Mouse (Mus musculus) embryonic stem cell, embryonic (primary cell): Measurements from ENCODE around the gene Brk1.

Experiments used
- CTCF ChIA-PET, 4 experiments: fragments of 300-600 bp in 2 of 4; fragments of 350-600 bp in 2 of 4; sonication (Branson Sonifier 250); formaldehyde crosslinking; loops; one replicate each; lab custom pipeline; 2022; ENCODE audit warnings: inconsistent platforms in 2 of 4; lab: Charles Lee
- POLR2A ChIA-PET, 4 experiments: fragments of 300-600 bp in 2 of 4; fragments of 350-600 bp in 2 of 4; sonication (Branson Sonifier 250); formaldehyde crosslinking; loops; one replicate each; lab custom pipeline; 2022; ENCODE audit warnings: antibody characterized with exemption in 4 of 4, inconsistent platforms in 1 of 4; lab: Charles Lee

Brk1 gene

DNA sequence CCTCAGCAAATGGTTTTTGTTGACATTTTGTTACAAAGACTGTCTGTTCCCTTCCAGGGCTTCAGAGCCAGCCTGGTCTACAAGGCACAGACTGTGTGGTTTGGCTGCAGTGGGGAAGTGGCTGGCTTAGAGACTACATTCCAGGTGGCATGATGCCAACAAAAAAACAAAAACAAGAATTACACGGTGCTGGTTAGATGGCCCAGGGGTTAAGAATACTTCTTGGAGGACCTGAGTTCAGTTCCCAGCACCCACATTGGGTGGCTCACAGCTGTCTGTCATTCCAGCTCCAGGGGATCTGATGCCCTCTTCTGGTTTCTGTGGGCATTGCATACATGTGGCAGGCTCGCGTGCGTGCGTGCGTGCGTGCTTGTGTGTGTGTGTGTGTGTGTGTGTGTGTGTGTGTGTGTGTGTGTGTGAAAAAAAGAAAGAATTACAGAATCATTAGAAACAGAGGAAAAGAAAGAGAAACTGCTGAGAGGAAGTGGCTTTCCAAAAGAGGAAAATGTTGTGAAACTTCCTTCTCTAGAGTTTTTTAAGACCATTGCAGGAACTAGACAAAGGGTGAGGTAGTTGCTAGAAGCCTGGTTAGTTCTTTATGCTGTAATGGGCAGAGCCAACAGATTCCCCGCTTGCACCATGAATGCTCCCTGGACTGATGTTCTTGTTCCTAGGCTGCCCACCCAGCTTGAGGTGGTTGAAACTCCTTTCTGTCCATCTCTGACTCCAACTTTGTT, 58.6 kb downstream of the Brk1 start:
- POLR2A ChIA-PET: interaction anchor here in 2 of 4 experiments (1.0 to 2.9 kb wide), 3 partner anchors 9 to 25 kb away, joined by 4 to 19 read pairs (median 6); partner anchors contain the start of gene Irak2 (in 1 of the 2)
- CTCF ChIA-PET: interaction anchor here (0.6 to 2.2 kb wide), 15 partner anchors 8 to 812 kb away, joined by 3 to 11 read pairs (median 4); partner anchors contain the start of genes Irak2 (in 2 of the 4) and Tatdn2 (in 1 of the 4)

DNA sequence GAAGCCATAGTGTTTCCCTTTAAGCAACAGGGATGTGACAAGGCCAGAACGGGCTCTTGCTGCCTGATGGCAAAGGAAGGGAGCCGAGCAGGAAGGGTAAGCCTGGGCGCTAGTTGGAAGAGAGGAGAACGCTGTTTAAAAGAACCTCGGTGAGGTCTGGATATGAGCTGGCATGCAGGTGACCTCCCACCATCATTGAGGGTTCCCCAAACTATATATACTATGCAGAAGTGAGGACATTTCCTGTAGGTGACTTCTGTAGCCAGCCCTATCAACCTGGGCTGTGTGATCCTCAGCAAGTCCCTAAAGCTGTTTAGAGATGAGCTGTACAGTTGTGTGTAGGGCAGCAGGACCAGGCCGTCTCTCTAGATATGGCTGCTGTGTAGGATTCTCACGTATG, 59.7 kb downstream of the Brk1 start:
- POLR2A ChIA-PET: interaction anchor here in 3 of 4 experiments (0.6 to 1.1 kb wide), 3 partner anchors 10 to 32 kb away, joined by 3 read pairs; partner anchors contain the start of gene Tatdn2 (in 1 of the 3)

More for the DNA sequence above, 59.7 kb downstream of the Brk1 start:
- CTCF ChIA-PET: interaction anchor here in 2 of 4 experiments (0.6 to 1.7 kb wide), 3 partner anchors 9 to 295 kb away, joined by 3 to 6 read pairs (median 5); partner anchors contain the start of gene Irak2 (in 1 of the 2)
